Mouse (Mus musculus): Measurements from ENCODE around the gene Col6a4.

Gene Col6a4

DNA sequence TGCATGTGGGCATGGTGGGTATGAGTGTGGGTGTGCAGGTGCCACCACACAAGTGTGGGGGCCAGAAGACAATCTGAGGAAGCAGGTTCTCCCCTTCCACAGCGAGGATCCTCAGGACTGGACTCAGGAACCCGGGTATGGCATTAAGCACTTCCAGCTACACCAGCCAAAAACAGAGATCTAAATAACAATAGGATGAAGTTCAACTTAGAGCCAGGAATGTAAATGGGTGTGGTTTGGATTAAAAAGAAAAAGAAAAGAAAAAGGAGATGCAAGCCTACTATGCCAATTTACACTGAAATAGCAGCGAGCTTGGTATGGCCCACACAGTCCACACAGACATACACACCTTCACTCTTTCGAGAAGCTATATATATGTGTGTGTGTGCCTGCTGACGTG lies 128.6 kb downstream of the Col6a4 start:
- in situ Hi-C loops (cut with MboI, MseI), result no loop called here

DNA sequence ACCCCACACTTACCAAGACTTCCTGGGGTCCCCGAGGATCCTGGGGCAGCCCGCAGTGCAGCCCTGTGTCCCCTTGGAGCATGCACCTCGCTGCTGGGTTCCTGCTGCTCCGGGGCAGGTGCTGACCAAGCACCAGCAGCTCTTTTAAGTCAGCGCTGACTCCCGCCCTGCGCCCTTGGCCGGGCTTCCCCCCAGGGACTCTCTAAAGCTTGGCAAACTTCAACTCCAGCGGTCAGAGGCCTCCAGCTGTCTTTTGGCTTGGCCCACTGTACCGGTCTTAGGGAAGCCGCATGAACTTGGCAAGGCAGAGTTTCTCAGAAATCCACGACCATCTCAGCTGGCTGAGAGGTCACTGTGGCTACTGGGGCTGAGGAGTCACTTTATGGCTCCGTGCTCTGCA lies 136.1 kb downstream of the Col6a4 start, which contains the start of gene Col6a5:
Gene Col6a5, minus strand, starts transcription at position 111 of the 400 bp plus-strand sequence.
- in situ Hi-C loops (cut with MboI, MseI), result no loop called here

DNA sequence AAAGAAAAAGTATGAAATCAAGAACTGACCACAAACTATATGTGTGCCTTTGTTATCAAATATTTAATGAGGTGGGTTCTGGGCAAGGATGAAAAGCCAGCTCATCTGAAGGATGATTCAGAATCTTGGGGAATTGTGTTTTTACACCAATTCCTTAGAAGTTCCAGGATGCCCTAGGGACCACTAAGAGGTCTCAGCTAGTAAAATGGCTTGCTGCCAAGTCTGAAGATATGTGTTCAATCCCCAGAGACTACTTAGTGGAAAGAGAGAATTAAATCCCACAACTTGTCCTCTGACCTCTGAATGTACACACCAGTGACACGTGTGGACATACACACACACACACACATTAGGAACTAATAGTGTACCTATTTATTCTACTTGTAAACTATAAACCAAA lies 137.5 kb downstream of the Col6a4 start:
- in situ Hi-C loops (cut with MboI, MseI), result no loop called here

DNA sequence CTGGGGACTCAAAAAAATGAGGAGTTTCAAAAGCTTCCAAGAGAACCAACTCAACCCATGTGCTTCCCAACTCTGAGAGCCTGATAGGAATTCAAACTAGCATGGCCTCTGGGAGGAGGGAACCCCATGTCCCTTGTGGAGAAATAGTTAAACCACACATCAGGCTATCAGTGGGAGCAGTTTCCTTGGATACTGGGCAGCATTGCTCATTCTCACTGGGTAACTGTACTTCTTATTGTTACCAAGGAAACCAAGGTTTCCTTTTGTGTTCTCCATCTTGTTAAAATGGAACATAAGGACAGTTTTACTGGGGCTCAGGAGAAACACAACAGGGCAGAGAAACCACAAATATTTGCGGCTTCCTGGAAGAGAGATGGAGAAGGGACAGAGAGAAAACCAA lies 146.8 kb downstream of the Col6a4 start:
- in situ Hi-C loops (cut with MboI, MseI), result no loop called here

DNA sequence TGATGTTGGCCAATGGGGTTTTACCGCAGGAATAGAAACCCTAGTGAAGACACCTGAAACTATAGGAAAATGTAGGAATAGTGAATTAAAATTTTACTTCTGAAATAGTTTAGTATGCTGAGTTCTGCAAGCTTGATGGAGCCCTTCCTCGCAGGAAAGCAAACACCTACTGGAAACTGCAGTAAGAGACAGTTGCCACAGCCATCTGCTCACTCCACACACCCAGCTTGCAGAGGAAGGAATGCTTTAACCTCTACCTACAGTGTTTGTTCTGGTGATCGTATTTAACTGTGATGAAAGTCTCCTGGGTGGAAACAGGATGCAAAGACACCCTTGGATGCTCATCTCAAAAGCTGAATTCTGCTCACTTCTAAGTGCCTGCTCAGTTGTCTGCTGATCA lies 149.0 kb downstream of the Col6a4 start:
- in situ Hi-C loops (cut with MboI, MseI), result no loop called here
